Mouse (Mus musculus) forebrain, embryonic 11.5 days (tissue): ENCODE measurements around the gene Ccn5. TPM values are rescaled to one million over a fixed set of nuclear protein-coding genes. Genes with fewer than 3 reads are reported as not detected.

ENCODE experiments used
- ATAC-seq: fragments of 200-750 bp; cut with Nextera tagmentation; replicated peaks from 2 replicates; pipeline ENCODE4 v1.8.0; 2017; ENCODE audit warnings: moderate TSS enrichment; ENCODE audit not compliant: low FRiP score
- DNase-seq: peaks from one replicate; pipeline ENCODE4 v3.0.0-alpha.2; 2017; ENCODE audit warnings: low spot score
- H3K27ac ChIP-seq: fragments of 300-500 bp; sonication (generic); 2 replicates; pipeline ENCODE4 v1.5.1; 2014; ENCODE audit warnings: low read depth, low read length
- H3K27me3 ChIP-seq: fragments of 300-500 bp; sonication (generic); 2 replicates; pipeline ENCODE4 v1.6.1; 2014; ENCODE audit warnings: mild to moderate bottlenecking, low read length, mixed read lengths; ENCODE audit not compliant: control insufficient read depth, insufficient read depth
- H3K36me3 ChIP-seq: fragments of 300-500 bp; sonication (generic); 2 replicates; pipeline ENCODE4 v1.6.1; 2014; ENCODE audit warnings: mild to moderate bottlenecking, low read length, moderate library complexity, mixed read lengths; ENCODE audit not compliant: control insufficient read depth, insufficient read depth
- H3K4me1 ChIP-seq: fragments of 300-500 bp; sonication (generic); replicated peaks from 2 replicates; pipeline ENCODE4 v1.6.1; 2014; ENCODE audit warnings: low read length, mixed read lengths; ENCODE audit not compliant: control insufficient read depth, insufficient read depth
- H3K4me2 ChIP-seq: fragments of 300-500 bp; sonication (generic); 2 replicates; pipeline ENCODE4 v1.6.1; 2014; ENCODE audit warnings: low read depth, mild to moderate bottlenecking, low read length, moderate library complexity, mixed read lengths; ENCODE audit not compliant: severe bottlenecking
- H3K4me3 ChIP-seq: fragments of 300-500 bp; sonication (generic); 2 replicates; pipeline ENCODE4 v1.5.1; 2014; ENCODE audit warnings: low read depth, low read length
- H3K9ac ChIP-seq: fragments of 300-500 bp; sonication (generic); 2 replicates; pipeline ENCODE4 v1.6.1; 2014; ENCODE audit warnings: low read length
- H3K9me3 ChIP-seq: fragments of 300-500 bp; sonication (generic); 2 replicates; pipeline ENCODE4 v1.6.1; 2016; ENCODE audit warnings: low read length, mixed read lengths; ENCODE audit not compliant: control insufficient read depth
- WGBS: fragments of 180-500 bp; shearing (Covaris S2); extraction: QIAGEN DNeasy Blood & Tissue Kit; methylation state at CpG from one replicate; pipeline ENCODE4 v1.1.7; 2014; 5-methylcytosine and 5-hydroxymethylcytosine counted together
- polyA plus RNA-seq: library from polyadenylated mRNA; unstranded; fragments of >200 nt; fragmentation: Nextera tagmentation; extraction: Ambion mirVana; gene quantifications from 2 replicates; pipeline ENCODE4 v1.2.1, GENCODE M21; 2014

Gene Ccn5
- polyA plus RNA-seq, 1 experiment from 2014 or later: 0.32 TPM

DNA sequence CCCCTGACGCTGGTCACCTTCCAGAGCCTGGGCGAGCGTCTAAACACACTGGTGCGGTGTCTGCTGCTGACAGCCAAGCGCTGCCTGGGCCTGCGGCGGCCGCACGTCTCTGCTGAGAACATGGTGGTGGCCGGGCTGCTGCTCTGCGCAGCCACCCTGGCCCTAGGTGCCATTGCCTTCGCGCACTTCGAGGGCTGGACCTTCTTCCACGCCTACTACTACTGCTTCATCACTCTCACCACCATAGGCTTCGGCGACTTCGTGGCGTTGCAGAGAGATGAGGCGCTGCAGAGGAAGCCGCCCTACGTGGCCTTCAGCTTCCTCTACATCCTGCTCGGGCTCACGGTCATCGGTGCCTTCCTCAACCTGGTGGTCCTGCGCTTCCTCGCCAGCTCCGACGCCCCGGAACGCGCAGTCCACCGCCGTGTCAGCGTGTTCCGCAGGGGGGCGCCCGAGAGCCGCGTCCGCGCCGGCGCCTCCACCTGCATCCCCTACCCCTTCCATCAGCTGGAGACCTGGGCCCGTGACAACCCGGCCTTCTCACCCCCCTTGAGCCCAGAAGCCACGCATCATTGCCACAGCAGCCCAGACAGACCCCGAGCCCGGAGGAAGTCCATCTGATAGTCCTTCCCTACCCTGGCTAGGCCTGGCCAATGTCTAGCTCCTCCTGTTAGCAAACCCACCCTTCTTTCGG, 37.7 kb downstream of the Ccn5 start:
- H3K4me2 ChIP-seq: 0 out of 2 replicates have a peak overlapping the region, but pooled peaks have one; percentile 26

DNA sequence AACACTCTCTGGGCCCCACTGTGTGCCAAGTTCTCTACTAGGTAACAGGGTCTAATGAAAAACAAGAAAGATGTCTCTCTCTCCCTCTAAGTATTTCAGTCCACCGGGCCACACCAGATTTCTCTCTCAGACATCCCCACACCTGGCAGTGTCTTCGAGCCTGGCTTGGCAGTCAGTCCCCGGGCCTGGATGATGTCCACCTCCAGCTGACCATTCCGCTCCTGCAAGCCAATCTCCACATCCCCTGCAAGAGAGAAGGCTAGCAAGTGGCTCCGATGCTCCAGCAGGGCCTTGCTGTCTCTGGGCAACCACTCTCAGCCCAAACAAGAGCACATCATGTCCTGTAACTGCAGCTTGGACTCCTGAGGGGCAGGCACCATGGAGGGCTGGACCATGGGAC, 44.6 kb downstream of the Ccn5 start:
- no peak overlapping the region for H3K4me3 ChIP-seq
- no peak overlapping the region for H3K9ac ChIP-seq
- no peak overlapping the region for H3K27ac ChIP-seq
- WGBS: 91% methylated on average over 5 of the region's 5 CpGs
- ATAC-seq (no peak), DNase-seq (no peak)
- no peak overlapping the region for H3K4me2 ChIP-seq
- no peaks in the 10 kb centered on the region for H3K27me3 ChIP-seq
- H3K36me3 ChIP-seq: no peaks in the 10 kb centered on the region
- H3K9me3 ChIP-seq: no peaks in the 10 kb centered on the region
- H3K4me1 ChIP-seq: 0 out of 2 replicates have a peak, but pooled peaks cover 3% of the 10 kb centered on the region

More for the DNA sequence above, 37.7 kb downstream of the Ccn5 start:
- ATAC-seq: peak; percentile 65
- no peaks in the 10 kb centered on the region for H3K9me3 ChIP-seq
- no peak overlapping the region for H3K9ac ChIP-seq
- H3K36me3 ChIP-seq: no peaks in the 10 kb centered on the region
- H3K27me3 ChIP-seq: peaks cover 36% of the 10 kb centered on the region
- H3K4me3 ChIP-seq: no peak overlapping the region
- 19% methylated on average over 43 of the region's 50 CpGs for WGBS
- peak; percentile 86 for DNase-seq
- H3K27ac ChIP-seq: no peak overlapping the region
- peaks cover 4% of the 10 kb centered on the region; the same call in 1 of the 2 replicates for H3K4me1 ChIP-seq

DNA sequence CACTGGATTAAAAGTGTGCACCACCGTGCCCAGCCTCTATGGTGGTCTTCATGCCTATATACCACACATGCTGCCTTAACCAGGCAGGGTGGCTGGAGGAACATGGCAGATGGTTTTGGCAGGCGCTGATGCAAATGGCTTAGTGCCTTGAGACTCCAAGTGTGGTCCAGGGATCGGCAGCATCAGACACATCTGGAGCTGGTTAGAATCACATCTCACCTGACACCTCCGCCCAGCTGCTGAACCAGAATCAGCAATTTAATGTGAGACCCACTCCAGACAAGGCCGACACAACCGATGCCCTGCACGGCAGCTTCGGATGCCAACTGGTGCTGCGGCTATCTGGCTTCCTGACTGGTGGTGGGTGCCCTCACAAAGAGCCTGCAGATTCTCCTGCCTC, 45.4 kb downstream of the Ccn5 start:
- WGBS: 88% methylated on average over 9 of the region's 9 CpGs
- H3K9me3 ChIP-seq: no peaks in the 10 kb centered on the region
- H3K4me3 ChIP-seq: no peak overlapping the region
- no peak overlapping the region for H3K9ac ChIP-seq
- no peak for ATAC-seq
- no peak overlapping the region for H3K4me2 ChIP-seq
- H3K36me3 ChIP-seq: no peaks in the 10 kb centered on the region
- no peak for DNase-seq
- H3K27ac ChIP-seq: no peak overlapping the region
- no peaks in the 10 kb centered on the region for H3K27me3 ChIP-seq
- 0 out of 2 replicates have a peak, but pooled peaks cover 5% of the 10 kb centered on the region for H3K4me1 ChIP-seq

DNA sequence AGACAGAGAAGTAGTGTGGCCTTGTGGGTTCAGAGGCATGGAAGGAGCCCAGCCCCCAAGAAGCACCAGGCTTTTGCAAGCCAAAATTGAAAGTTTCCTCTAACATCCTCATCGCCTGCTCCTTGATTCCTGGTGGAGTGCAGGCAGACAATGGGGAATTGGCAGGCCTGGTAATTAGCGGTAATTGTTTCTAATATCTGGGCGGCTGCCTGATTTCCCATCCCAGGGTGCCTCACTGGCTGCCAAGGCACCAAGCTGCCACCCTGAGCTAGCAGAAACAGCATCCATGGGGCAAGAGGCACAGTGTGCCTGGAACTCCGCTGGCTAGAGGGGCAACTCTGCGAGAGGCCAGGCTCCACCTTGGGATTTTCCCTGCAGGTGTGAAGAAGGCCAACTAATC, 49.1 kb downstream of the Ccn5 start:
- no peak overlapping the region for H3K4me2 ChIP-seq
- no peaks in the 10 kb centered on the region for H3K36me3 ChIP-seq
- H3K27me3 ChIP-seq: no peaks in the 10 kb centered on the region
- WGBS: 60% methylated on average over 5 of the region's 5 CpGs
- no peak for DNase-seq
- H3K9me3 ChIP-seq: no peaks in the 10 kb centered on the region
- ATAC-seq: no peak
- H3K9ac ChIP-seq: no peak overlapping the region
- H3K4me3 ChIP-seq: no peak overlapping the region
- no peak overlapping the region for H3K27ac ChIP-seq
- H3K4me1 ChIP-seq: 0 out of 2 replicates have a peak, but pooled peaks cover 5% of the 10 kb centered on the region

DNA sequence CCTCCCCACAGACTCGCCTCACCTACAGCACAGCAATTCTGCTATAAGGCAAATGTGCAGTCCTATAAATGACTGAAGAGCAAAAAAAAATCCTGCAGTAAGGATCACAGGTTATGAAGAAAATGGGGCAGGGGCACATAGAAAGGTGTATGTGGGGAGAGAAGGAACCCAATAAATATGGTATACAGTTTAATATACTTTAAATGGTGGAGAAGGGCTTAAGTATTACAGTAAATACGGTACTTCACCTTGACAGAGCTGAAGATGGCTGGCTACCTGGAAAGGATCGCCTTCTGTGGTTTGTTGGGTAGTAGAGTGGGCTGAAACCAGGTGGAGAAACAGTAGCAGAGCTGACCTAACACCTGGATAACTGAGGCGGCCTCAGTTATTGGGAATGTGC, 50.6 kb downstream of the Ccn5 start:
- Histone ChIP-seq H3K4me1 (0 out of 2 replicates have a peak, but pooled peaks cover 5% of the 10 kb centered on the region), H3K36me3 (no peaks in the 10 kb centered on the region), H3K4me3 (no peak overlapping the region), H3K4me2 (no peak overlapping the region), H3K27me3 (no peaks in the 10 kb centered on the region), H3K9me3 (no peaks in the 10 kb centered on the region), H3K9ac (no peak overlapping the region), H3K27ac (no peak overlapping the region)
- ATAC-seq (no peak), DNase-seq (no peak)
- 63% methylated on average over 4 of the region's 4 CpGs for WGBS

DNA sequence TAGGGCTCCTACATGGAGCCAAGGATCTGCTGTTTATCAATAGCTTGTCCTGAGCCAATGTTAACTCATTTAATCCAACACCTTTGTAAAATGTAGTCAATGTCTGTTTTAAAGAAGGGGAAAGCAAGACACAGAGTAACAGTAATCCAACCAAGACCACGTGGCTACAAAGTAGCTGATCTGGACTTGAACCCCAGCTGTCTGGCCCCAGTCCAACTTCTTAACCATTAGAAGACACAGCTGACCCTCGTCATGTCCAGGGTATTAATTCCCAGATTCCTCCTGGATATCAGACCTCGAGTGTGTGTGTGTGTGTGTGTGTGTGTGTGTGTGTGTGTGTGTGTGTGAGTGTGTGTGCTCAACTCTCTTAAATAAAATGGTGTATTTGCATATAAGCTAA, 51.2 kb downstream of the Ccn5 start:
- ATAC-seq: no peak
- H3K36me3 ChIP-seq: no peaks in the 10 kb centered on the region
- H3K27ac ChIP-seq: no peak overlapping the region
- H3K9ac ChIP-seq: no peak overlapping the region
- H3K27me3 ChIP-seq: no peaks in the 10 kb centered on the region
- H3K9me3 ChIP-seq: no peaks in the 10 kb centered on the region
- H3K4me3 ChIP-seq: no peak overlapping the region
- 71% methylated on average over 3 of the region's 3 CpGs for WGBS
- no peak for DNase-seq
- no peak overlapping the region for H3K4me2 ChIP-seq
- 0 out of 2 replicates have a peak, but pooled peaks cover 5% of the 10 kb centered on the region for H3K4me1 ChIP-seq

DNA sequence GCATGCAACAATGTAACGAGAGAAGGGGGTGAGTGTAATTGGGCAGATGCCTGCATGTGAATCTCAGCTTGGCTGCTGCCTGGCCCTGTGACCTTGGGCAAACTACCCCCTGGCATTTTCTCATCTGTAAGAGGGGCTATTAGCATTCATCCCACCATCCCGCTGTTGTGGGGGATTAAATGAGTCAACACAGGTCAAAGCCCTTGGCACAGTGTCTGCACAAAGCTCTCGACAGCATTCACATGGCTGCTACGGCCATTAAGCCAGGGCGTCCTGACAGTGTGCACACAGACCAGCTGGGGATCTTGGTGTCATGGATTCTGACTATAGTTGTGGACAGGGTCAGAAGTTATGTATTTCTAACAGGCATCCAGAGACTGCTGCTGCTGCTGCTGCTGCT, 54.2 kb downstream of the Ccn5 start:
- no peak for DNase-seq
- no peak overlapping the region for H3K27ac ChIP-seq
- ATAC-seq: no peak

DNA sequence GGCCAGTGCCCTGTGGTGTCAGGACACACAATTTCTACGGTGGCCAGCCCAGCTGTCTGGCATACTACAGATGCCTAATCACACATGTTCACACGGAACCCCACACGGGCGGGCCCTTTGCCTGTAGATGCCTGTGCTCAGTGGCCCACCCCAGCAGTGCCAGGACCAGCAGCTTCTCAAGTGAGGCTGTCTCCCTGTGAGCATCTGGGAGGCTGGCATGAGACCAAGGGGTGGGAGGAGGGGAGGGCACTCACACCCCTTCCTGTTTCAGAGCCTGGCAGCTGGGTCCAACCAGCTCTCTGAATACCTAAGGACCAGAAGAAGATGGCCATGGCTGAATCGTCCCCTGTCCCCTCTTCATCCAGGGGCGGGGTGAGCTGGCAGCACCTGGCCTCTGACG, 54.8 kb downstream of the Ccn5 start:
- Histone ChIP-seq H3K27ac (no peak overlapping the region), H3K9ac (no peak overlapping the region), H3K4me3 (no peak overlapping the region), H3K36me3 (no peaks in the 10 kb centered on the region), H3K27me3 (no peaks in the 10 kb centered on the region), H3K4me2 (no peak overlapping the region), H3K4me1 (0 out of 2 replicates have a peak, but pooled peaks cover under 1% of the 10 kb centered on the region), H3K9me3 (no peaks in the 10 kb centered on the region)
- WGBS: 82% methylated on average over 7 of the region's 7 CpGs
- no peak for ATAC-seq
- DNase-seq: no peak

More for the DNA sequence above, 54.2 kb downstream of the Ccn5 start:
- H3K9ac ChIP-seq: no peak overlapping the region
- 35% methylated on average over 5 of the region's 5 CpGs for WGBS
- no peaks in the 10 kb centered on the region for H3K27me3 ChIP-seq
- no peak overlapping the region for H3K4me3 ChIP-seq
- H3K4me1 ChIP-seq: 0 out of 2 replicates have a peak, but pooled peaks cover 3% of the 10 kb centered on the region
- H3K36me3 ChIP-seq: no peaks in the 10 kb centered on the region
- no peak overlapping the region for H3K4me2 ChIP-seq
- H3K9me3 ChIP-seq: no peaks in the 10 kb centered on the region
